Mouse (Mus musculus) right cerebral cortex, postnatal 4 days (tissue): Measurements from ENCODE around the gene Fam196b.

Experiments used
- DNase-seq: peaks from one replicate; pipeline ENCODE4 v3.0.0-alpha.2; 2022

The Fam196b gene

GRCm38 (mm10) chr11:34332344-34333031 is 17.9 kb downstream of the Fam196b start:
- no peak for DNase-seq

GRCm38 (mm10) chr11:34337907-34338306 is 23.3 kb downstream of the Fam196b start:
- DNase-seq = no peak

GRCm38 (mm10) chr11:34339693-34340092 is 25.1 kb downstream of the Fam196b start:
- no peak for DNase-seq

GRCm38 (mm10) chr11:34343742-34344307 is 29.2 kb downstream of the Fam196b start:
- DNase-seq = no peak

- DNase-seq = no peak
These were observed 29.7 kb downstream of the Fam196b start for GRCm38 (mm10) chr11:34344310-34344709.

GRCm38 (mm10) chr11:34348287-34348918 is 33.8 kb downstream of the Fam196b start:
- DNase-seq = peak; percentile 74

- DNase-seq = no peak
These were observed 34.9 kb downstream of the Fam196b start for GRCm38 (mm10) chr11:34349453-34350056.

GRCm38 (mm10) chr11:34355406-34355805 is 40.8 kb downstream of the Fam196b start:
- DNase-seq = no peak

GRCm38 (mm10) chr11:34356109-34356508 is 41.5 kb downstream of the Fam196b start:
- no peak for DNase-seq

- no peak for DNase-seq
These were observed 57.6 kb downstream of the Fam196b start for GRCm38 (mm10) chr11:34372224-34372623.

GRCm38 (mm10) chr11:34375557-34375956 is 60.9 kb downstream of the Fam196b start:
- no peak for DNase-seq

- DNase-seq = no peak
These were observed 63.0 kb downstream of the Fam196b start for GRCm38 (mm10) chr11:34377649-34378048.

- no peak for DNase-seq
These were observed 68.9 kb downstream of the Fam196b start for GRCm38 (mm10) chr11:34383501-34383900.

- DNase-seq = no peak
These were observed 69.6 kb downstream of the Fam196b start for GRCm38 (mm10) chr11:34384178-34384577.

GRCm38 (mm10) chr11:34385001-34385688 is 70.5 kb downstream of the Fam196b start:
- DNase-seq = no peak

GRCm38 (mm10) chr11:34389261-34390116 is 74.9 kb downstream of the Fam196b start:
- no peak for DNase-seq

- no peak for DNase-seq
These were observed 77.5 kb downstream of the Fam196b start for GRCm38 (mm10) chr11:34392105-34392504.

GRCm38 (mm10) chr11:34395802-34396201 is 81.2 kb downstream of the Fam196b start:
- no peak for DNase-seq

GRCm38 (mm10) chr11:34397661-34398060 is 83.0 kb downstream of the Fam196b start:
- no peak for DNase-seq

- no peak for DNase-seq
These were observed 83.9 kb downstream of the Fam196b start for GRCm38 (mm10) chr11:34398555-34398954.

- DNase-seq = no peak
These were observed 86.7 kb downstream of the Fam196b start for GRCm38 (mm10) chr11:34401343-34401742.

GRCm38 (mm10) chr11:34405311-34405710 is 90.7 kb downstream of the Fam196b start:
- no peak for DNase-seq
